Mouse (Mus musculus) activated CD4-positive, CD25-positive, alpha-beta regulatory T cell (primary cell): Measurements from ENCODE around the gene Cactin. TPM values are rescaled to one million over a fixed set of nuclear protein-coding genes. Genes with fewer than 3 reads are reported as not detected.

Source experiments
- polyA plus RNA-seq, 2 experiments: library from polyadenylated mRNA; unstranded; fragments of 100-300 nt; shearing (Covaris generic); gene quantifications; one replicate each; pipeline ENCODE4 v1.2.1; 2017

Cactin gene
- polyA plus RNA-seq = 10 to 100 TPM; 44.2 to 64.0 TPM

DNA sequence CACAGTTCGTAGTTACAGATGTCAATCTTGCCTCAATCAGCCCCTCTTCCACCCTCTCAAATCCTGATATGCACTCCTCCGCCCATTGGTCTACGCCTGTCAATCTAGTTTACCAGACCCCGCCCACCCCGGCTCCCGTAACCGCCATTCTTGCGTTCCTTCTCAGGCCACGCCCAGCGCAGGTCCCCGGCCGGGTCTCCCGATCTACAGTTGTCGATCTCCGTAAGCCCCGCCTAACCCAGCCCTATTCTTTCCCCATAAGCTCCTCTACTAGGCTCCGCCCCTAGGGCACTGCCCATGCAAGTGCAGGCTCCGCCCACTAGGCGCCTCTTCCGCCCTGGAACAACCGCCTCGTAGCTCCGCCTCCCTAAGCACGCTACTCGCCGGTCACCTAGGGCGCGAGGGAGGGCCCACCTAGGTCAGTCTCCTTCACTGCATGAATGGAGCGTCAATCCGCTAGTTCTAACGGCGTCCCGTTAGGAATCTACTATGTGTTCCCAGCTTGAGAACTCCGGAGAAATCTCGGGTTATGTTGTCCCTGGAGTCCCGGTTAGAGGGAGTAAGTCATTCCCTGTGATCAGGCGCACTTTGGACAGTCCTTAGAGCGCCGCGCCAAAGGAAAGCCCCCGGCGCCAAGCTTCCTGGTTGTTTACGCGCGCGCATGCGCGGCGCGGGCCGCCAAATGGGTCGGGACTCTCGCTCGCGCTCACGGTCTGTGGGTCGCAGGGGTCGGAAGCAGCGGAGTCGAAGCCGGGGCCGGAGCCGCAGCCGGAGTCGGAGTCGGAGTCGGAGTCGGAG lies at the start of gene Cactin:
TSS of gene Cactin (plus strand) at position 554 of the 798 bp plus-strand sequence.

DNA sequence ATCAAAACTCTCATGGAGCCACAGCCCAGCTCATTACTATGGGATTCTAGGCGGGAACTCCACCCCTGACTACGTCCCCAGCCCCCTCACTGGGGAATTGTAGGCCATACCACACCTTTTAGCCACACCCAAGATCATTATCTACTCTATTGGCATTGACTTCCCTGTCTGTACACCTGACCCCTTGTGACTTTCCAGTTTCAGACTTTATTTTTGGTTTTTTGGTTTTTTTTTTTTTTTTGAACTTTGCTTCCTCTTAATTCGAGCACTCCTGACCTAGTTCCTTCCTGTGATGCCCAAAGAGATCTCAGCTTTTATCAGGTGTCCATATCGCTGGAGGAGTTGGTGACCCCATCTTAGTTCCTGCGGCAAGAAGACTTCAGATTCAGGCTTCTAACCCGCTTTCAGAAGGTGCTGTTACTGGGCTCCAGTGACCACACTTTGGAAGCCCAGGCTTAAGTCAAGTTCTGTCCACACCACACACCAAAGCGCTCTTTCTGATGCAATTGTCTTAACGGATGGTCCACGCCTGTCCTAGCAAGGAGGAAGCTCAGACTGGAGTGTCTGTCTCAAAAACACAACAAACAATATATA lies 29.3 kb upstream of the Cactin start, which contains the start of gene Tjp3:
TSS of gene Tjp3 (minus strand) at position 71 of the 594 bp plus-strand sequence.

DNA sequence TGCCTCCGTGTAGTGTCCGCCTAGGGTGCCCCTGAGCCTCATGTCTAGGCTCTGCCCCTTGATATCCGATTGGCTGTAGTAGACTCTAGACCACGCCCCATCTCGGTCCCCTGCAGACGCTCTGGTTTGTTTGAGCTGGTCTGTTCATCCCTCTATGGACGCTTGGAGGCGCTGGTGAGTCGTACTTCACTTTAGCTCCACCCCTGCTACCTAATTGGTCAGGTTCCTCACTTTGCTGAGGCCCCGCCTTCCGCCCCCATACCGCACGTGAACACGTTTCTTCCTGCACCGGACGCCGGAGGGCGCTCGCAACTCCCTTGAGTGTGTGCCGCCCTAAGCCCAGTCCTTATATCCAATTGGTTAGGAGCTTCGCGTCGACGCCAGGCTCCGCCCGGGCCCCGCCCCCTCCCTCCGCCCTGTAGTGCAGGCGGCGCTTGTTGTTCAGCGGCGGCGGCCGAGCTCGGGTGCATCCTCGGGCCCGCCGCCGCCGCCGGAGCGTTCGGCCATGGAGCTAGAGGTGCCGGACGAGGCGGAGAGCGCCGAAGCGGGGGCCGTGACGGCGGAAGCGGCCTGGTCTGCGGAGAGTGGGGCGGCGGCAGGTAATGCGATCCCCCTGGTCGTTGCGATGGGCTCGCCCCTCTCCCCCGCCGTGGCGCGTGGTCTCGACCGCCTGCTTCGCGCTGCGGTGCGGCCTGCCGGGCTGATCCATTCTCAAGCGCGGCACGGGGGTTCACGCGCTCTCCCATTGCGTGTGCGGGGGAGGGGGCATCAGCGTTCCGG lies 28.2 kb upstream of the Cactin start, which contains the start of gene Pip5k1c:
TSS of gene Pip5k1c (plus strand) at position 410 of the 780 bp plus-strand sequence.

GRCm38 (mm10) chr10:81328386-81328785 lies 7.5 kb downstream of the Cactin start, which contains the start of gene Tbxa2r:
Gene Tbxa2r (plus strand): TSS chr10:81328731.

DNA sequence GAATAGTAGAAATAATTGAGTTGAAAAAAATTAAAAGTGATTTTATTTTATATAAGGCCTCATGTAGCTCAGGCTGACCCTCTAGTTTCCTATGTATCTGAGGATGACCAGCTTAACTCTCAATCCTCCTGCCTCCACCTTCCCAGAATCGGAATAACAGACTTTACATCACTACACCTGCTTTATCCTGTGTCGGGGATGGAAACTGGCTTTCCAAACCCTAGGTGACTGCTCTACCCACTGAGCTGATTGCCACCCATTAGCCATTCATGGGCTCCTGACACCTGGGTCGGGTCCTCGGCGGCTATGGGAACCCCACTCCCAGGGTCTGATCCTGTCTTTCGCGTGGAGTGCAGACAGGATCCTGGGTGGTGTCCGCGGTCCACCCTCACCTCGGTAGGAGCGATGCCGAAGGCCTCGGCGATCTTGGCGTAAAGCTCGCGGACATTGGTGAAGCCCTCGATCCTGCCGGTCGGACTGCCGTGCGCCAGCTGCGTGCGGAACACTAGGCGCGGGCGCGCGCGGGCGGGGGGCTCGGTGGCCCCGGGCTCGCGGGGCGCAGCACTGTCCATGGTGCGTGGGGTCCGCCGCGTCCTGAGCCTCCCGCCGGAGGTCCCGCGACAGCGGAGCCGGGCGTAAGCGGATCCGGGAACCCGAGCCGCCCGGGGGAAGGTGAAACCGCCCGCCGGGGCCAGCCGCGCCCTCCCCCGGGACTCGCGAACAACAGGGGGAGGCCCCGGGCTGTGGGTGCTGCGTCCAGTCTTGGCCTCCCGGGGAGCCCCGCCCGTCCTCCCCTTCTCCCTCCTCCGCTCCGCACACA lies 22.0 kb downstream of the Cactin start, which contains the start of gene Gipc3:
TSS of gene Gipc3 (minus strand) at position 581 of the 820 bp plus-strand sequence.

GRCm38 (mm10) chr10:81350351-81351063 lies 29.6 kb downstream of the Cactin start, which contains the start of gene Hmg20b:
Gene Hmg20b (minus strand): TSS chr10:81350480.

DNA sequence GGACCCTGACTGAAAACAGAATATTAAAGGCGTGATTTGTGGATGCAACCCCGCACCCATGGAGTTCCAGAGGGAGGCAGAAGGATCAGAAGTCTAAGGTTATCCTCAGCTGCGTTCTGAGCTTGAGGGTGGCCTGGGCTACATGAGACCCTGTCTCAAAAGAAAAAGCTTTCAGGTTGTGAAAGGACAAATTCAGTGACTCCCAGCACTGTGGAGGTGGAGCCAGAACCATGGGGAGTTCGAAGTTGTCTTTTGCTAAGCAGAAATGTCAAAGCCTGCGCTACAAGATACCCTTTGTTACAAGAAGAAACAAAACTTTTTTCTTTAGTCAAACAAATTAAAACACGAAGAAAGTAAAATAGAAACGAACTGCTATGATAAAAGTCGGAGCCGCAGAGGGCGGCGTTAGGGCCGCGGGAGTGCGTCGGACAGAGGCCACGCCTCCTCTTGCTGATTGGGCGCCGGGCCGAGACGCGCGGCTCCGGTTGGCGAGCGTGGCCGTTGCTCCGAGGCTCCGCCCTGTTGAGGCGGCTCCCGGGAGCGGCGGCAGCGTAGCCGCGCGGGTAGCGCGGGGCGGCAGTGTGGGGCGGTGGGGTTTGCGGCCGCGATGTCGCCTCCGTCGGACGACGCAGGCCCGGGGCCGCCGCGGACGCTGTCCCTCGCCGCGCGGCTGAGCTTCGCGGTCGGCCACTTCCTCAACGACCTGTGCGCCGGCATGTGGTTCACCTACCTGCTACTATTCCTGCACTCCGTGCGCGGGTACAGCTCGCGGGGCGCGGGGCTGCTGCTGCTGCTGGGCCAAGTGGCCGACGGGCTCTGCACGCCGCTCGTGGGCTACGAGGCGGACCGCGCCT lies 36.3 kb downstream of the Cactin start, which contains the start of gene Mfsd12:
TSS of gene Mfsd12 (plus strand) at position 501 of the 854 bp plus-strand sequence.

GRCm38 (mm10) chr10:81365672-81366476 lies 45.0 kb downstream of the Cactin start, which contains the start of gene 4930404N11Rik:
Gene 4930404N11Rik (minus strand): TSS chr10:81365816.

Other genes with a start within 250 kb of the Cactin start
- under 1 TPM in 1 of 2 experiments, not detected in 1; 0.22 TPM for gene Creb3l3, start 222.2 kb upstream of the Cactin start, polyA plus RNA-seq
- gene Map2k2, start 215.2 kb upstream of the Cactin start, polyA plus RNA-seq = 100 to 1,000 TPM; 162 to 191 TPM
- 10 to 100 TPM; 69.4 to 76.2 TPM for gene Zbtb7a, start 185.9 kb upstream of the Cactin start, polyA plus RNA-seq
- gene Pias4, start 153.2 kb upstream of the Cactin start, polyA plus RNA-seq = 10 to 100 TPM; 42.8 to 50.1 TPM
- 100 to 1,000 TPM; 640 to 647 TPM for gene Eef2, start 144.5 kb upstream of the Cactin start, polyA plus RNA-seq
- gene Dapk3, start 138.1 kb upstream of the Cactin start, polyA plus RNA-seq = 100 to 1,000 TPM in 1 of 2 experiments, 10 to 100 TPM in 1; 95.7 to 104 TPM
- not detected for gene 4930442H23Rik, start 137.3 kb upstream of the Cactin start, polyA plus RNA-seq
- gene Nmrk2, start 119.1 kb upstream of the Cactin start, polyA plus RNA-seq = under 1 TPM; 0.19 to 0.47 TPM
- gene Atcay, start 90.3 kb upstream of the Cactin start, polyA plus RNA-seq = 1 to 10 TPM; 5.7 to 5.8 TPM
- gene Zfr2, start 87.9 kb upstream of the Cactin start, polyA plus RNA-seq = 1 to 10 TPM; 3.9 to 5.0 TPM
- 100 to 1,000 TPM in 1 of 2 experiments, 10 to 100 TPM in 1; 63.7 to 239 TPM for gene Matk, start 68.2 kb upstream of the Cactin start, polyA plus RNA-seq
- 100 to 1,000 TPM; 153 to 154 TPM for gene Mrpl54, start 54.2 kb upstream of the Cactin start, polyA plus RNA-seq
- gene Apba3, start 54.1 kb upstream of the Cactin start, polyA plus RNA-seq = 10 to 100 TPM; 33.8 to 50.0 TPM
- gene Tjp3, start 29.5 kb upstream of the Cactin start, polyA plus RNA-seq = 10 to 100 TPM in 1 of 2 experiments, 1 to 10 TPM in 1; 9.8 to 36.0 TPM
- gene Pip5k1c, start 28.1 kb upstream of the Cactin start, polyA plus RNA-seq = 10 to 100 TPM; 67.4 to 88.0 TPM
- 10 to 100 TPM; 48.0 to 67.1 TPM for gene Tbxa2r, start 7.6 kb downstream of the Cactin start, polyA plus RNA-seq
- gene Gipc3, start 22.2 kb downstream of the Cactin start, polyA plus RNA-seq = under 1 TPM; 0.05 to 0.08 TPM
- gene Hmg20b, start 29.4 kb downstream of the Cactin start, polyA plus RNA-seq = 10 to 100 TPM; 44.4 to 50.7 TPM
- gene Mfsd12, start 36.4 kb downstream of the Cactin start, polyA plus RNA-seq = 1 to 10 TPM; 3.7 to 4.0 TPM
- 1 to 10 TPM in 1 of 2 experiments, under 1 TPM in 1; 0.68 to 1.5 TPM for gene 4930404N11Rik, start 44.7 kb downstream of the Cactin start, polyA plus RNA-seq
- 10 to 100 TPM; 69.7 to 78.9 TPM for gene Fzr1, start 57.4 kb downstream of the Cactin start, polyA plus RNA-seq
- 10 to 100 TPM; 35.0 to 35.8 TPM for gene Dohh, start 63.3 kb downstream of the Cactin start, polyA plus RNA-seq
- 1 to 10 TPM; 2.2 to 4.9 TPM for gene Gm48551, start 63.4 kb downstream of the Cactin start, polyA plus RNA-seq
- 1 to 10 TPM; 1.1 to 1.6 TPM for gene Gm48552, start 67.9 kb downstream of the Cactin start, polyA plus RNA-seq
- gene Smim24, start 71.9 kb downstream of the Cactin start, polyA plus RNA-seq = 10 to 100 TPM in 1 of 2 experiments, 1 to 10 TPM in 1; 6.3 to 12.2 TPM
- 10 to 100 TPM; 14.8 to 22.7 TPM for gene Nfic, start 134.5 kb downstream of the Cactin start, polyA plus RNA-seq
- under 1 TPM; 0.14 to 0.73 TPM for gene Celf5, start 161.6 kb downstream of the Cactin start, polyA plus RNA-seq
- gene Ncln, start 175.3 kb downstream of the Cactin start, polyA plus RNA-seq = 10 to 100 TPM; 78.9 to 96.7 TPM
- gene S1pr4, start 179.0 kb downstream of the Cactin start, polyA plus RNA-seq = 10 to 100 TPM; 64.8 to 91.5 TPM
- gene Gna15, start 203.1 kb downstream of the Cactin start, polyA plus RNA-seq = 10 to 100 TPM; 29.2 to 77.3 TPM
- gene Gna11, start 224.1 kb downstream of the Cactin start, polyA plus RNA-seq = 10 to 100 TPM; 18.6 to 21.0 TPM
- 1,000 to 10,000 TPM; 1,214 to 1,244 TPM for gene Aes, start 238.4 kb downstream of the Cactin start, polyA plus RNA-seq